Mouse (Mus musculus): Measurements from ENCODE around the gene Gm9195. TPM values are rescaled to one million over a fixed set of nuclear protein-coding genes. Genes with fewer than 3 reads are reported as not detected.
A peak's percentile ranks its signal among the peaks of the same experiment; 100 is the strongest.

Gm9195 gene
- polyA plus RNA-seq, 1 experiment from 2014 or later, result not detected

DNA sequence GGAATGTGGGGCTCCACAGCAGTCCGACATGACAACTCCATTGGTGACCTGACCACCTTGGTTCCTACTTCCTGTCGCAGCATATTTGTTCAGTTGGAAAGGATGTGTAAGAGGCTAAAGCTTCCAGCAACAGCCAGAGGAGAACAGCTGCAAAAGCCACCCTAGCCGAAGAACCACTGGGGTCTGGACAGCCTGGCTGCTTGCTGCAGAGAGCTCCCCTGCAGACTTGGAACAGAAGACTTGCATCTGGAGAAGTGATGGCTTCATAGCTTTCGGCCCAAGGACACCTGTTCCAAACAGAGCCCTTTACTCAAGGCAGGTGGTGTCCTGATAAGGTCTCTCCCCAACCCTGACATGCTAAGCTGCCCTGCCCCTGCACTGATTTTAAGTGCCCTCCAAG, 102.3 kb downstream of the Gm9195 start:
- ATAC-seq (ENCODE audit: low FRiP score, low TSS enrichment) (no peak), DNase-seq (no peak)
- no peak overlapping the region for H3K4me2 ChIP-seq (ENCODE audit: low read length)
- H3K4me3 ChIP-seq (replicated peaks; ENCODE audit: low read depth, low read length), result no peak overlapping the region
- no peak overlapping the region for H3K9ac ChIP-seq (replicated peaks; ENCODE audit: low read length)
- H3K27ac ChIP-seq (replicated peaks; ENCODE audit: low read depth, low read length), result no peak overlapping the region
- H3K36me3 ChIP-seq (ENCODE audit: control insufficient read depth, insufficient read depth, low read length), result no peaks in the 10 kb centered on the region
- H3K4me1 ChIP-seq (ENCODE audit: control insufficient read depth, insufficient read depth, low read length), result no peaks in the 10 kb centered on the region
- WGBS, result 87% methylated on average over 4 of the region's 4 CpGs
- H3K27me3 ChIP-seq (ENCODE audit: control insufficient read depth, insufficient read depth, low read length), result no peaks in the 10 kb centered on the region
- H3K9me3 ChIP-seq (ENCODE audit: control insufficient read depth, low read length), result no peaks in the 10 kb centered on the region

DNA sequence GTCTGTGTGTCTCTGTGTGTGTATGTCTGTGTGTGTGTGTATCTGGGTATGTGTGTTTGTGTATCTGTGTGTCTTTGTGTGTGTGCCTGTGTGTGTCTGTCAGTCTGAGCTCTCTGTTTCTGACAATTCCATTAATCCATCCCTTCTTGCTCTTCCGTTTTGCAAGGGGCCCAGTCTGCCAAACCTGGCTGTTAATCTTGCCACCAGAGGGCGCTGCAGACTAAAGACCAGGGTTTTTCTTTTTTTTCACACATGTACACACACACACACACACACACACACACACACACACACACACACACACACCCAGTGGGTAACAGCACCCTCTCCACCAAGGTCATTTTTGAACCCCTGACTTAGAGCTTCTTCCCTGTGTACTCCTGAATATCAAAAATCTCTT, 114.4 kb downstream of the Gm9195 start:
- H3K36me3 ChIP-seq (ENCODE audit: control insufficient read depth, insufficient read depth, low read length), result no peaks in the 10 kb centered on the region
- 7% methylated on average over 2 of the region's 2 CpGs for WGBS
- ATAC-seq (ENCODE audit: low FRiP score, low TSS enrichment) (no peak), DNase-seq (peak; percentile 77)
- no peaks in the 10 kb centered on the region for H3K9me3 ChIP-seq (ENCODE audit: control insufficient read depth, low read length)
- no peak overlapping the region for H3K4me3 ChIP-seq (replicated peaks; ENCODE audit: low read depth, low read length)
- H3K27me3 ChIP-seq (ENCODE audit: control insufficient read depth, insufficient read depth, low read length), result no peaks in the 10 kb centered on the region
- H3K4me2 ChIP-seq (ENCODE audit: low read length), result no peak overlapping the region
- H3K9ac ChIP-seq (replicated peaks; ENCODE audit: low read length), result no peak overlapping the region
- H3K27ac ChIP-seq (replicated peaks; ENCODE audit: low read depth, low read length), result no peak overlapping the region
- no peaks in the 10 kb centered on the region for H3K4me1 ChIP-seq (ENCODE audit: control insufficient read depth, insufficient read depth, low read length)

Other genes with a start within 250 kb of the Gm9195 start
- 44.9 and 48.7 TPM in 2 replicates for gene Fndc3a, start 218.2 kb upstream of the Gm9195 start, polyA plus RNA-seq (2014; fragmentation: Nextera tagmentation; extraction: Ambion mirVana)

All from midbrain, embryonic 14.5 days (tissue).